Mouse (Mus musculus): Measurements from ENCODE around the gene Esrra.

Gene Esrra

GRCm38 (mm10) chr19:6921647-6922567 lies at the start of gene Esrra:
Gene Esrra (minus strand): TSS chr19:6921813.
- peak; percentile 99 for DNase-seq (ENCODE audit: low read depth, low spot score)

GRCm38 (mm10) chr19:6970460-6971085 lies 49.0 kb upstream of the Esrra start:
- no peak for DNase-seq (ENCODE audit: low read depth, low spot score)

DNA sequence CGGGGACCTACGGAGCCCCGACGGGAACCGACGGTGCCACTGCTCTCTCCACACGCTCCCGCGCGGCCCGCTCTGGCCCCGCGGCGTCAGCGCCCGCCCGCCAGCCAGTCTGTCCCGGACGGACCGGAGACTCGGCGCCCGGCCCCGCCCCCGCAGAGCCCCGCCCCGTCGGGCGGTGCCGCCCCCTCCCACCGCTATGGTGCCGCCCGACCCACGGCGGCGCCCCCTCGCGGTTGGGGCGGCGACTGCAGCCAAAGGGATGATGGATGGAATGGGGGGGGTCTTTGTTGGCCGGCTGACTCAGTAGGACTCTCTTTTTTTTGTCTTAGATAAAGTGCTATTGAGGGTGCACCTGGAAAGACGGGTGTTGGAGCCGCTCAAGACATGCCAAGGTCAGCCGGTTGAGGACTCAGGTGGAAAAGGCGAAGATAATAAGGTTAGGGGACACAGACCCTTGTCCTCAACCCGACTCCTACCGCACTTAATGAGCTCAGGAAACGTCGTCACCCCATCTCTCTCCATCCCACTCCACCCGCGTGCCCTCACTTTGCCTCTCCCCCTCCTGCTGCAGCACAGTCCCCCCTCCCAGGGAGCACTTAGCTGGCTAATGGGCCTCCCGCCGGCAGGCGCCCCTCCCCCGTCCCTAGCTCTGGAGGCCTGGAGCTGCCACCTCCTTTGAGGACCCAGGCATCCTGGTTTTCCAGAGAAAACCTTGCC lies 48.2 kb upstream of the Esrra start:
- peak; percentile 48 for DNase-seq (ENCODE audit: low read depth, low spot score)

GRCm38 (mm10) chr19:6969291-6969664 lies 47.7 kb upstream of the Esrra start:
- no peak for DNase-seq (ENCODE audit: low read depth, low spot score)

GRCm38 (mm10) chr19:6968491-6969271 lies 47.1 kb upstream of the Esrra start:
- no peak for DNase-seq (ENCODE audit: low read depth, low spot score)

DNA sequence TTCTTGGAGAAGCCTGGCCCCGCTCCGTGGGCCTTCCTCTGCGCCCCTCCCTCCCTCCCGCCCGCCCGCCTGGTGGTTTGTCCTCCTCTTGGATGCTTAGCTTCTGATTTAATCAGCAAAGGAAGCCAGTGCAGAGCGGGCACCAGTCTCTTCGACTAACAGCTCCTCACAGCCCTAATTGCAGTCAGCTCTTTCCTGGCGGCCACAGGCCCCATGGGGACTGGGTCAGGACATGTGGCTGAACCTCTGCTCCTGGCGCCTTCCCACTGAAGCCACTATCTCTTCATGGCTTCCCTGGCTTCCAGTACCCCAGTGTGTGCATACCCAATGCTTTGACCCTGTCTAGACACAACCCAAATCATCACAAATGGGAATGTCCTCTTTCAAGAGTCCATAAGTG lies 34.8 kb upstream of the Esrra start:
- DNase-seq (ENCODE audit: low read depth, low spot score), result no peak

DNA sequence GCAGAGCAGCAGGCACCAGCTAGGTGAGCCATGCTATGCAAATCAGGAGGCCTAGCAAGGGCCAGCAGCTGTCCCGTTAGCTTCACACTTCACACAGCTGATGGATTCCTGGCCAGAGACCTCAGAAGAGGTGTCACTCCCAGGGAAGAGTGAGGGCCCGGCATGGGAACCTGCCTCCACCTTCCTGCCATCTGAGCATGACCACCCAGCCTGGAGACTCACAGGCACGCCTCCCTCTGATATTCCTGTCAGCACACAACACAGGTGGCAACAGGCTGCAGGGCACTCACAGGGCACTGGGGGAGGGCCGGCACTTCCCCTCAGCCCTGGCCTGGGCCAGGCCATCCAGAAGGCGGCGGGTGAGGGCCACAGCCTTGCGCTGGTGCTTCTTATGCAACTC lies 33.8 kb upstream of the Esrra start:
- DNase-seq (ENCODE audit: low read depth, low spot score), result no peak

- no peak for DNase-seq (ENCODE audit: low read depth, low spot score)
Observed at GRCm38 (mm10) chr19:6954046-6954445, 32.4 kb upstream of the Esrra start.

GRCm38 (mm10) chr19:6952712-6953037 lies 31.1 kb upstream of the Esrra start:
- no peak for DNase-seq (ENCODE audit: low read depth, low spot score)

DNA sequence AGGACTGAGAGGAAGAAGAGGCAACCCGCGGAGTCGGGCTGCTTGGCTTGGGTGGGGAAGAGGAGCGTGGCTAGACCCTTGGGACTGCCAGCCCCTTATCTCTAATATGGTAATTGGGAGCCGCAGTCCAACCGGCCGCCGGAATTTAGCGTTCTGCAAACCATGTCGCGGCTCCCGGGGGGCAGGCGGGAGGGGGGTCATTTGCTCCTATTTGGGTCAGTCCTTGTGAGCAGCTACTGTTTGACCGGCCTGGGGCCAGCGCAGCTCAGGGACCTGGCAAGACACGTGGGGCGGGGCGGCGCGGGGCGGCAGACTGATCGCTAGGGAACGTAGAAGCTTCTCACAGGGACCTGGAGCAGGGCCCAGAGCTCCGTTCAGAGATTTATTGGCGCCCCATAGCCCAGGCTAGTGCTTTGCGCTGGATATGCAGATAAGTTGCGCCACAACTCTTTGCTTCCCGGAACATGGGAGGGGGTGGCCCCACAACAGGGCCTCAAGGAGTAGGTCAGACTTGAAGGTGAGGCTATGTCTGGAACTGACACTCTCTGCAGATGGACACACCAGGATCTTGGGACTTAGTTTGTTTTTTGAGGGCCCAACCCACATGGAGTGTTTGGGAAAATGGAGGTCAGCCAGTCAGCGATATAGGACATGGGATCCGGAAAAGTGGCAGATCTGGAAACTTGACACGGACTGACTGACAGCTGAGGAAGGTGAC lies 30.5 kb upstream of the Esrra start:
- no peak for DNase-seq (ENCODE audit: low read depth, low spot score)

DNA sequence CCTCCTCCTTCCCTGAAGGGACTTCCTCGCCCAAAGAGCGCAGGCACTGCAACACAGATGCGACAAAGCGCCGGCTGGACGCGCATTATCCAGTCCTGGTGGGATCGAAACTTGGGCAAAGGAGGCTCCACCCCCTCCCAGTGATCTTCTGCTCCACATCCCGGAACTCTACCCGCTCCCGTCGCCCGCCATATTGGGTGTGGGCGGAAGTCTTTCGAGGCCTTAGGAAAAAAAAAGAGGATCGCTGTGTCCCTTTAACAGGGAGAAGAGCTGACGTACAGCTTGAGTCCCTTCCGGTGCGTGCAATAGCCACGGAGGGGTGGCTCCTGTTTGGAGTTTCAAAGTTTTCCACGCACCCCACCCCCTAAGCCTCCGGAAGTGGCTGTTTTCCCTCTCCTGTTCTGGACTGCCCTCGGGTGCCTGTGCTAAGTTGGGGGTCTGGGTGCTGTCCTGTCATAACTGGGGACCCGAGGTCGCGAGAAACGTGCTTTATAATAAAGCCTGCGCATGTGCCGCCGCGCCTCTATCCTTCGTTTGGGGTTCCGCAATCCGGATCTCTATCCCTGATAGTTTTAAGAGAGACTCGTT lies 29.9 kb upstream of the Esrra start:
- peak; percentile 86 for DNase-seq (ENCODE audit: low read depth, low spot score)

DNA sequence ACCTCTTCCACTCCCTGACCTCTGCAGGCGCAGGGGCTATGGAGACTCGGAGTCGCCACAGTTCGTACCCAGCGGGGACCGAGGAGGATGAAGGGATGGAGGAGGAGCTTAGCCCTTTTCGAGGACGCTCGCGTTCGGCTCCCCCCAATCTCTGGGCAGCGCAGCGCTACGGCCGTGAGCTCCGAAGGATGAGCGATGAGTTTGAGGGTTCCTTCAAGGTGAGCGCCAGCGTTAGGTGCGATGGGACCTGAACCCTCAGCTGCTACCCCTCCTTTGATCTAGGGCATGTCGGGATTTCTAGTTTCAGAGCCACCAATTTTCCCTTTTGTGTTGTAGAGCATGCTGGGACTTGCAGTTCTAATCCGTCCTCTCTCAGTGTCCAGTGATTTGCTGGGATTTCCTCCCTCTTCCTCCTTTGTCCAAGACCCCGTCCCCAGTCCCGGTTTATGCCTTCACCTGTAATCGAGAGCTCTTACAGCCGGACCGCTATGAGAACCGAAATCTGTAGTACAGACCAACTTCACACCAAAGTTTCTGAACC lies 29.1 kb upstream of the Esrra start:
- DNase-seq (ENCODE audit: low read depth, low spot score), result peak; percentile 78

DNA sequence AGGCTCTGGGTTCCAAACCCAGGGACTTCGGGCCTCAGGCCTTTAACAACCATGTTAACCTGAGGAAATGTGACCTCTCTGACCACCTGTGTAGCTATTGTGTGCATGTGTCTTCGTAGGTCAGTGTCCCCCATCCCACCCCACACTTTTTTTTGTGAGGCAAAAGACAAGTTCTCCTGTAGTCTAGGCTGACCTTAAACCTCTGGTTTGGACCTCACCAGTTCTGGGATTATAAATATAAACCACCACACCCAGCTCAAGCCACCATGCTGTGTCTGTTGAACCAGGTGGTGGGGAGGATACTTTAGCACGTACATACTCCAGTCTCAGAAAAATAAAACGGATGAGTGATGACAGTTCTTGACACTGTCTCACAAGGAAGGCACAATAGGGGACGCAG lies 28.3 kb upstream of the Esrra start:
- no peak for DNase-seq (ENCODE audit: low read depth, low spot score)

- DNase-seq (ENCODE audit: low read depth, low spot score), result no peak
Observed at GRCm38 (mm10) chr19:6949532-6949931, 27.9 kb upstream of the Esrra start.

GRCm38 (mm10) chr19:6948186-6948585 lies 26.6 kb upstream of the Esrra start:
- DNase-seq (ENCODE audit: low read depth, low spot score), result no peak

DNA sequence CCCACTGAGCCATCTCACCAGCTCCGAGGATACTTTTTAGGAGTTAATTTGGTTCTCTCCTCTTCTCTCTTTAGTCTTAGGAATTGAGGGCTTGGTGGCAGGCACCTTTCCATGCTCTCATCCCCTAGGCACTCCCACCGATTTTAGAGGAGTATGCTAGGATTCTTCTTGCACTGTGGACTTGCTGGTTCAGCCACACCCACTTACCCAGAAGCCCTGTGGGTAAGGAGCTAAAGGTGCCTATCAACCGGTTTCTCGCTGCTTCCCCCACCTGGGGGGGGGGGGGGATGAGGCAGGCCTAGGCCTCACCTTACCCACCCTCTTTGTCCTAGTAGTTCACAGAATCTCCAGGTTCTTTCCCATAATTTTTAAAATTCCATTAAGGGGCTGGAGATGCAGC lies 26.1 kb upstream of the Esrra start:
- no peak for DNase-seq (ENCODE audit: low read depth, low spot score)

GRCm38 (mm10) chr19:6943709-6944108 lies 22.1 kb upstream of the Esrra start:
- no peak for DNase-seq (ENCODE audit: low read depth, low spot score)

- DNase-seq (ENCODE audit: low read depth, low spot score), result no peak
Observed at GRCm38 (mm10) chr19:6942764-6943163, 21.2 kb upstream of the Esrra start.

DNA sequence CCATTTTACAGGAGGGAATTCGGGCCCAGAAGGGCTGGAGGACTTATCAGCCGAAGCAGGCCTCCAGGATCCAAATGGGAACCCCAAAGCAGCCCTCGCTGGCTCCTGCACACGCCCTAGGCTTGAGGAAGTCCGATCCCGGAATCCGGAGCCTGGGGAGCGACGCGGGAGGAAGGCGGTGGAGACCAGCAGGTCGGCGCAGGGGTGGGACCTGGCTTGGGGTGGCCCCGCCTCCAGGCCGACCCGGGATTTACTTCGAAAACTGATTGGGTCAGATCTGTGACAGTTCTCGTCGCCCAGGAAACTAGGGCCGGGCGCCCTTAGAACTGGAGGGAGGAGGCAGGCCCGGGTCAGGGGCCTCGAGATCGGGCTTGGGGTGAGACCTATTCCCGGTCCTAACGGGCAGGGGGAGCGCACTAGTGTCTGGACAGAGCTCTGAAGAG lies 20.7 kb upstream of the Esrra start, which contains the start of gene Gpr137:
TSS of gene Gpr137 (minus strand) at position 232 of the 443 bp plus-strand sequence.
- DNase-seq (ENCODE audit: low read depth, low spot score), result peak; percentile 82
